Mouse (Mus musculus) retina, adult 2 months (tissue): ENCODE data around the gene Erc1.

Source experiments
- DNase-seq: peaks from one replicate; pipeline ENCODE4 v3.0.0-alpha.2; 2012; ENCODE audit warnings: low read depth, low spot score

Erc1 gene

GRCm38 (mm10) chr6:119526498-119526897 is 321.5 kb downstream of the Erc1 start:
- DNase-seq = no peak

GRCm38 (mm10) chr6:119521931-119522391 is 326.0 kb downstream of the Erc1 start:
- no peak for DNase-seq

GRCm38 (mm10) chr6:119521482-119521900 is 326.5 kb downstream of the Erc1 start:
- no peak for DNase-seq
